Mouse (Mus musculus) kidney, adult 8-10 months (tissue): Measurements from ENCODE around the gene Pid1.

Source experiments
- DNase-seq, 2 experiments: peaks; one replicate each; pipeline ENCODE4 v3.0.0; 2022

The Pid1 gene

GRCm38 (mm10) chr1:84363967-84364366 lies at the start of gene Pid1:
Gene Pid1, minus strand, starts transcription at chr1:84364180.
- no peak for DNase-seq

GRCm38 (mm10) chr1:84409514-84409913 lies 45.5 kb upstream of the Pid1 start:
- no peak for DNase-seq

DNA sequence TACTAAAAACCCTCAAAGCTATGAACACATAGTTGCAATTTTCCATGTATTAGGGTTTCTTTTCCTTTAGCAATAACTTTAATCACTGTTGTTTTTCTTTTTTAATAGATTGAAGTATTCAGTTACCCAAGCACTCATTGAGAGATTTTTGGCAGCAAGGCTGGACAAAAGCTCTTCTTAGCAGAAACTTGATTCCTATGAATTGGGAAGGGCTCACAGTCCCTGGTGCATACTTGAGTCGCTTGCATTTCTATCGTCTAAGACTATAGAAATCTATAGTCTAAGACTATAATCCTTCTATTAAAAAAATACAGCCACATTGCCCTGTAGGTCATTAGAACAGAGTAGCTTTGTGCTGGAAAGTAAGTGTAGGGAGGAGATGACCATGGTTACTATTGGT lies 44.9 kb upstream of the Pid1 start:
- DNase-seq: no peak

DNA sequence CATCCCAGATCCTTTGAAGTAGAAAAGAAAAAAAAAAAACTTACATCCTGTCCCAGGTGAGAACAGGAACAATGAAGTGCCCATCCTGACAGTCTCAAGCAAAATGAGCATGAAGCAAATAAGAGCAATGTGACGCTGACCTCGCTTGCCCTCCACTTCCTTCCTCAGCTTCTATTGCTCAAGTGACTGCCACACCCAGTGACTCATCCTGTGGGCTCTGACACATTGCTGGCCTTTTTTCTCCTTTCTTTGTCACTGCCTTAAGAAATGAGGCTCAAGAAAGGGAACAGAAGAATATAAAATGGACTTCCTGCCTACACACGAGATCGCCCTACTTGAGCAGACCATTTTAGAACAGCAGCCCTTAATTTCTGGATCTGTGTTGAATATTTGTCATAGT lies 42.9 kb upstream of the Pid1 start:
- peak; percentile 13 to 33 for DNase-seq

- DNase-seq: no peak
These were observed 41.7 kb upstream of the Pid1 start for GRCm38 (mm10) chr1:84405551-84406290.

DNA sequence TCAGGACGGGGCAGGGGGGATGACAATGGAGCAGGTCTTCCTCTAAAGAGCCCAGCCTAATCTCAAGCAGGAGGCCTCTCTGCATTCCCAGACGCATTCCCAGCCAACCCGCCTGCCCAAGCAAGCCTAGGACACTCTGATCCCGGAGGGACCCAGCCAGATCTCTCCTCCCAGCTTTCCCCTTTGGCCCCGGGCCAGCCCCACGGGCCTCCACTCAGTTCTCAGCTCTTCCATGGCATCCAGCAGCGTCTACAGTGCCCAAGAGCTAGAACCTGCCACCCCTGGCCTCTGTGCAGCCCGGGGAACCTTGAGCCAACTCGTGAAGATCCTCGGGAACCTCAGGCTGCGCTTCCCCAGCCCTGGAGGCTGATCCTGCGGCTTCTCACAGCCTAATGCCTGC lies 40.9 kb upstream of the Pid1 start:
- DNase-seq: no peak

DNA sequence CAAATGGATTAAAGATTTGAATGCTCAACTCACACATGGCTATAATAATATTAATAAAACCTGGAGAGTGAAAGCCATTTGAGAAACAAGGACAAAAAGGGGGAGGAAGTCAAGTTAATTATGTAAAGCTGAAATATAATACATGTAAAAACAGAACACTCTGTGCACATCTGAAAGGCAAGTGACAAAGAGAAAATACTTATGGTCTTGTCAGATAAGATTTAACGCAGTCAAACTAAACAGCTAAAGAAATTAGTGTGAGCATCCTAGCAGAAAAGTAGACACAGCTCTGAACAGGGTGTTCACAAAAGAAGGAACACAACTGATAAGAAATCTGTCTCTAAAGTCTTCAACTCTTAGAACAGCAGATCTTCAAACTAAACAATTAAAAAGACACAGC lies 38.2 kb upstream of the Pid1 start:
- no peak for DNase-seq

- DNase-seq: no peak
These were observed 35.7 kb upstream of the Pid1 start for GRCm38 (mm10) chr1:84399671-84400070.

DNA sequence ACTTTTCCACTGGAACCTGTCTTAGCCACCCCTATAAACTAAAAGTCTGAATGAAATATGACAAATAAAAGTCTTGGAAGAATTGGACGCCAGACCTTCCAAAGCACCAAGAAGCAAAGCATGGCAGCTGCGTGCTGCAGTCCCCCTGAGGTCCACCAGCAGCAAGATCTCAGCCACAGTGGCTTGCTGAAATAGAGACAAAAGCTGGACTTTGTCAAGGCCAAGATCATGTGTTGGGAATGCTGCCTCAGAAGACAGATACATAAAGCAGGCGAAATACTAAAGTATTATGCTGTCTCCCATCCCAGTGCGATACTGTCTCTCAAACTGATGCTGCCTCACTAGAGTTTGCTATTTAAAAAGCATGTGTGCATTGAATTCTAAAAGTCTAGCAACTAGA lies 35.1 kb upstream of the Pid1 start:
- DNase-seq: no peak

DNA sequence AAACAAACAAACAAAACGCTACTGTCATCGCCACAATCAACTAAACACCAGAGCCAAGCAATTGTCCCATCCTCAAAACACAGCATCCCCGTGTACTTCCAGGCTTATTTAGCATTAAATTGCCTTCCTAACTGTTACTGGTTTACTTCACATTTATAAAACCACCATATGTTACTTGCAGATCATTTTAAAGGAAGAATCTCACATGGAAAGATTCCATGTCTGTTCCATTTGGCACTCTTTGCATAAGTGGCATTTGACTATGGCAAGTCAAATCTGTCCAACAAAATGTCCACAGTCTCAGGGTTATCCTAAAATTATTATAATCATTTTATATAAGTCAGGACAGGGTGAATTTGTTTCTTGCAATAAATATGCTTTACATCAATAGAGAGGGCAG lies 32.8 kb upstream of the Pid1 start:
- no peak for DNase-seq

DNA sequence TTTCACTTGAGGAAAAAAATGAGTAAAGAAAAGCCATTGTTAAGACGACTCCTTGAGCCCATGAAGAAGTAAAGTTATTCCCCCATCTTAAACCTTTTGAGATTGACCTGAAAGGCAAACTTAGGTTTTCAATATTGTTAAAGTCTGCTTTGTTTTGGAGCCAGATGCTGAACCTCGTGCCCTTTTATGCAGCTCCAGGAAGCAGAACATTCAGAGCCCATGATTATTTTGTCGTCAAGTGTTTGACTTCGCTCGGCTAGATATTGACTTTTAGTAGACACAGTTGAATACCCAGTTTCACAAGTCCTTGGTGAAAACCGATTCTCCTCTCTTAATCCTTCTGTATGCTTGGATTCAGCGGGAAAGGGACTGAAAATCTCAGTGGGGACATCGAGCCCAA lies 31.9 kb upstream of the Pid1 start:
- DNase-seq: no peak

DNA sequence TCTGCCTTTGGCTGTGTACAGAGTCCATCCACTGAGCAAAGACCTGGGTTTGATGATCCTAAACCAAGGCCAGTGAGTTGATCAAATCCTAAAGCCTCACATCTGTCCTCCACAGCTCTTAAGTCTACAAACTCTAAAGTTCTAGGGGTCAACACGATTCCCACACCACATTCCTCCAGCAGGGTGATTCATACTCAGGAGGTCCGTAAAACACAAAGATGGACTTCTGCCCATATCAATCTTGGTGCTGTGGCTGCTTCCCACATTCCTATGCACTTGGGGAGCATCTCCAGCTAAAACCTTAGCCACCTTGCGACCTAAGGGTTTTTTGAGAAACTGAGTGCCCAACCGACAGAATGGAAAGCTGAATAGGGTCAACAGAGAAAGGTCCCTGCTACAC lies 27.0 kb upstream of the Pid1 start:
- no peak for DNase-seq

GRCm38 (mm10) chr1:84387616-84388015 lies 23.6 kb upstream of the Pid1 start:
- no peak for DNase-seq

DNA sequence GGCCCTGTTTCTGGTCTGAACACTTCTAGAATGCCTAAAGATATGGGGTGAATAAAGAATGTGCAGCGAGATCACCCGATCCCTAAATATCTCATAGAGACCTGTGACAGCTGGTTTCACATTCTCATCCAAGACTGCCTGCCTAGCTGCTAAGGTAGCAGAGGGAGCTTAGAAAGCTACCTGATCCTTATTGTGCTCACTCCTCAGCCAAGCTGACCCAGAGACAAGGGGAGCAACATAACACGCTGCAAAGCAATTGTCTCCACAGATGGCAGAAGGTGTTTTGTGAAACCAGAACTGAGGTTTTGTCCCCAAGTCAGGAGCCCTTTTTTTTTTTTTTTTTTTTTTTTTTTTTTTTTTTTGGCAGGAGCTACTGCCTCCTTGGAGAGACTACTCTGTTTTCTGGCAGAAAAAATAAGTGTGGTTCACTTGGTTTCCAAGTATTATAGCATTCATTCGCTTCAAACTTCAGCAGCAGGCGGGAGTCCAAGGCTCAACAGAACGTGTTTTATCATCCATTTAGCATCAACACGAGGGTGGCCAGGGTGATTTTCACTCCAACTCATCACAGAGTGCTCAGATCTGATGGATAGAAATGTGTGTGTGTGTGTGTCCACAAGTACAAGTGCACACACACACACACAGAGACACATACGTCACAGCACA lies 22.6 kb upstream of the Pid1 start:
- no peak for DNase-seq

- DNase-seq: no peak
These were observed 18.7 kb upstream of the Pid1 start for GRCm38 (mm10) chr1:84382709-84383108.

GRCm38 (mm10) chr1:84382064-84382463 lies 18.1 kb upstream of the Pid1 start:
- DNase-seq: no peak

DNA sequence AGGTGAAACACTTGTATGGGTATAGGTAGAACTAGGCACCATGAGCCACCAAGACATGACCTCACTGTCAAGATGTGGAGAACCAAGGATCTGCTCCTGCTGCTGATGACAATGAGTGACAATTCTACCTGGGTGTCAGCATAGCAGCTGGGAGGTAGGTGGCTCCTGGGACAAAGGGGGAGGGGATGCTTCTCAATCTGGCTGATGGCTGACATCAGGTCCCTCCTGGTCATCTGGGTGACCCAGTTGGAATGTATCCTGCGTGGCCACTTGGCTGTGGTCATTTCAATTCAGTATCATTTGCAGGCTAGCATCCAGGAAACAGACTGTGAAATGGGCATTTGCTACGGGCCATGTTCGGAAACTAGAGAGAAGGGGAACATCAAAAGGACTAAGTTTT lies 16.9 kb upstream of the Pid1 start:
- DNase-seq: no peak

DNA sequence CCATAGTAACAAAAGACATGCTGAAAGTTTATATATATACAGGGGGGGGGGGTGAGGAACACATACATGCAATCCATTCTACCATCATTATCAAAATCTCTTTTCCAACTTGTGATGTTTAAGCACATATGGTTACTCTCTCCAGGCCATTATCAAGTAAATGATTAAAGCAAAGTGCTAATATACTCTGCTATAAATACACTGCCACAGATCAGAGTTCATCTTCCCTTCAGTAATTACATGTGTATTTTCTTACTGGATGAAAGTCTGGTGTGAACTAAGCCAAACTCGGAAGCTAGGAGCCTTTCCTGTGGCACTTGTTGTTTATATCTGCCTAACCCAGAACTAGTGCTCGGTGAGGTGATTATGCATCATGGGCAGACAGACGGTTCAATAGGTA lies 3.8 kb upstream of the Pid1 start:
- DNase-seq: no peak

DNA sequence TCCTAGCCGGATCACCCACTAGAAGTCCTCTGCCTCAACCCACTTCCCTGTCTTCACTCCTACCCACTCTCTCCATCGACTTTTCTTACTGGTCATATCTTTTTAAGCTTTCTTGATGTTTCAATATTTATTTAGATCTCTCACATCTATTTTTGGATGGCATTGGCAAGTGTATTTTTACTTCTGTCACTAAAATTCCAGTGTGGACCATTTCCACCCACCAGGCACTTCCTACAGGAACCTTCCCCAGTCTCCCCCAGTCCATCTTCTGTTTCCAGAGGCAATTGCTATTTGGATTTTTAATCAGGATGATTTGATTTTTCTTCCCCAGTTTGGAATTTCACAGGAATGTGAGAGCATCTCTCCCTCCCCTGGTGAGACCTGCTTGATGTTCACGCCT lies 2.6 kb upstream of the Pid1 start:
- DNase-seq: no peak

GRCm38 (mm10) chr1:84362709-84363617 lies 1.0 kb downstream of the Pid1 start:
- no peak for DNase-seq

DNA sequence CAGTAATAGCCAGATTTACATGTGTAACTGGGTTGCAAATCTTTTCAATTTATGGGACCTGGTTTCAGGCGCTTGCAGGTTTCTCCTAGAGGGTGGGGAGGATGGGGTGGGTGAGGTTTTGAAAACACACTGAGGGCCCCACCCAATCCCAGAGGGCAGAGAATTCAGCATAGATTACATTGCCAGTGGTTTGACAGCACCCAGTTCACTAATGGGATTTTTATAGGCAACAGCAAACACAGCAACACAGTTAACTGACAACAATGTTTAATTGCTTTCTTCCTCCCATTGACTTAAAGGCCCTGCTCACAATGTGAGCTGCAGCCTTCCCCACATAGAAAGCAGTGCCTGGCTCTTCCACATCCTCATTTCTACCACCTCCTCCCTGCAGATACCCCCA lies 1.8 kb downstream of the Pid1 start:
- DNase-seq: no peak

- DNase-seq: no peak
These were observed 2.6 kb downstream of the Pid1 start for GRCm38 (mm10) chr1:84361389-84361788.

GRCm38 (mm10) chr1:84359611-84360500 lies 4.1 kb downstream of the Pid1 start:
- DNase-seq: no peak
